Mouse (Mus musculus) left cerebral cortex, adult 18-20 months (tissue): ENCODE results near the gene Ccdc59. TPM values are rescaled to one million over a fixed set of nuclear protein-coding genes. Genes with fewer than 3 reads are reported as not detected.

ENCODE experiments used
- DNase-seq, 2 experiments: peaks; one replicate each; pipeline ENCODE4 v3.0.0; 2021 to 2022; ENCODE audit warnings: low spot score in 2 of 2, mixed read lengths in 1 of 2
- long read RNA-seq, 2 experiments: library from polyadenylated mRNA; stranded (forward); transcript quantifications; one replicate each; pipeline ENCODE4 v2.0.0; 2021
- total RNA-seq, 2 experiments: library from RNA; stranded (reverse); gene quantifications; 2 replicates each; pipeline ENCODE4 v1.2.3; 2021

The Ccdc59 gene
- total RNA-seq, result 10 to 100 TPM; 17.6 to 18.8 TPM
- long read RNA-seq, experiment 1, full-length matches to known transcripts, result 29 of 32 reads
- long read RNA-seq, experiment 1, partial matches to known transcripts, result 1 of 32 reads
- long read RNA-seq, experiment 1, other reads (novel, unspliced or antisense), result 2 of 32 reads
- long read RNA-seq, experiment 2, full-length matches to known transcripts, result 19 of 19 reads
- long read RNA-seq, experiment 2, partial matches to known transcripts, result 0 of 19 reads
- long read RNA-seq, experiment 2, other reads (novel, unspliced or antisense), result 0 of 19 reads

DNA sequence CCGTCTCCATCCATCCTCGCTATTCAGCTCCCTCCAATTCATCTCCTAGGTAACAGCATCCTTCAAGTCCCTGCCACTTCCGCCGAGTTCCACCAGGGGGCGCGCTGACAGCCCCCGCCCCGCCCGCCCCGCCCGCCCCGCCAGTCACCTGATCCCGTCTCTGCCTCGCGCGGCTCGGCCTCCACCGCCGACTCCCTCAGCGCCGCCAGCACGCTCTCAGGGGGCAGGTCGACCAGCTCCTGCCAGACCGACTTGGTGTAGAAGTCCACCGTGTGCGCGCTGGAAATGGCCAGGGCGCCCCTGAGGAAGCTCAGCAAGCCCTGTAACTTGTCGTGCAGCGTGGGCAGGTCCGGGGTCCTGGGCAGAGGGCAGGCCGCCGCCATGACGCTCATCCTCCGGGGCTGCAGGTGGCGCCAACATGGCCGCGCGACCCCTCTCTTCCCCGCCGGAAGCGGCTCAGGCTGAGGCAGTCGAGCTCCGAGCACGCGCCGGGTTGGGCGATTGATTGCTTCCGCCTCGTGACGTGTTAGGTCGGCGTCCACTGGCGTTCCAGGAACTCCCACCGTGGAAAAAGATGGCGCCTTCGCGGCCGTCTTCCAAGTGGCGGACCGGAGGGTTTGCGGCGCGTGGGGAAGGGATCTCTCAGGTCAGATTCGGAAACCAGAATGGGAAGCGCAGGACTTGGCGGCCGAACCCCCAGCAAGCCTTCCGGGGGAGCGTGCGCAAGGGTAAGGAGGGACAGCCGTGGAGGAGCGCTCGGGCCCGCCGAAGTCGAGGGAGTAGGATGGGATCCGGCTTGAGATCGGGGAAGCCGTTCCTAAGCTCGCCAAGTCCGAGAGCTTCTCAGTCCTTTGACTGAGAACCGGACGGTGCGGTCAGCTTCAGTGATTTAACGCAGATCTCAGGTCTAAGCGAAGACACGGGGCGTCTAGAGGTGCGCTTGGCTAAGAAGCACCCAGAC lies at the start of gene Ccdc59, which contains the start of gene Mettl25:
Gene Ccdc59, plus strand, starts transcription at position 140 of the 961 bp plus-strand sequence.
Gene Mettl25, minus strand, starts transcription at position 453 of the 961 bp plus-strand sequence.
- DNase-seq, result peak; percentile 97 to 98

DNA sequence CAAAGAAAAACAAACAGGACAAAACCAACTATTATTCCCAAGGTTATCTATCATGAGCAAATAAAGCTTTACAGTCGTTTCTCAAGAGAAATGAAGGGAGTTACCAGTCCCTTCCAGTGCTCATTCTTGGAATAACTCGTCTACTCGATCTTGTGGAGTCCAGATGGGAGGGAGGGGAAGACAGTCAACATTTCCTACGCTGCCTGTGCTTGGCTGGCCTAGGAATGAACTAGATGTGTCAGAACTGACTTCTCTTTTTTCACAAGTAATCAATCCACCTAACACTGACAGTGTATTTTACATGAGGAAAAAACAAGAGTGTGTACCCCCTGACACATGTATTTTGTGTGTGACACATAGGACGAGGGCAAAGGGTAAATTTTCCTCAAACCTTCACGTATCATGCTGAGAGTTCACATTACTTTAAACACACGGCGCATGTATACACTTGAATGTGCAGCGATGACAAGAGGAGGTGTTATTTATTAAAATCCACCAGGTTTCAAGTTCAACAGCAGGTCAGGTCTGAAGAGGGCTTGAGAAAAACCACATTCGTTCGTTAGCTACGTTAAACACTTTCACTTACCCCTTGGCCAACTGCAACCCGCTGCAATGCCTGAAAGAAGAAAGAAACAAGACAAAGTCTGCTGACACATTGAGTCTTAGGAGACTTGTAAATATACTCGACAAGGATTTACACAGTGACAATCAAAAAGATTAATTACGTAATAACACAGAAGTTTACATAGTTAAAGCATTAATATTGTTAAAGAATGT lies 46.9 kb upstream of the Ccdc59 start:
- no peak for DNase-seq

GRCm38 (mm10) chr10:105797250-105797924 lies 43.5 kb upstream of the Ccdc59 start:
- DNase-seq, result no peak

- no peak for DNase-seq
These were observed 39.7 kb upstream of the Ccdc59 start for GRCm38 (mm10) chr10:105801147-105801546.

DNA sequence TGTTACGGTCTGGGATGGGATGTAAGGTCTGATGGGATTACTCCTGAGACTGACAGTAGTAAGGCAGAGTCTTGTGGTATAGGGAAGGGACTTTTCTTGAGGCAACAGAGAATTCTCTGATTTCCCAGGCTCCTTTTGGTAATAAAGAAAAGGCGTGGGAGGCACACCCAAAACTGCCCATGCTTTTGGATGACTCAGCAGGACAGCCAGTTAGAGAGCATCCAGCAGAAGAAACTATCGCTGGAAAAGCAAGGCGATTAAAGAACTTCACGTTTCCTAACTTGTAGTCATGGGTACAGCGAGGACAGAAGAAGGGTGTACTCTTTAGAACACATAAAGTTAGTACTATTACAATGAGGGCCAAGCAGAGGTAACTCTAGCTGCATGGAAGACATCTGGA lies 38.7 kb upstream of the Ccdc59 start:
- DNase-seq, result no peak

DNA sequence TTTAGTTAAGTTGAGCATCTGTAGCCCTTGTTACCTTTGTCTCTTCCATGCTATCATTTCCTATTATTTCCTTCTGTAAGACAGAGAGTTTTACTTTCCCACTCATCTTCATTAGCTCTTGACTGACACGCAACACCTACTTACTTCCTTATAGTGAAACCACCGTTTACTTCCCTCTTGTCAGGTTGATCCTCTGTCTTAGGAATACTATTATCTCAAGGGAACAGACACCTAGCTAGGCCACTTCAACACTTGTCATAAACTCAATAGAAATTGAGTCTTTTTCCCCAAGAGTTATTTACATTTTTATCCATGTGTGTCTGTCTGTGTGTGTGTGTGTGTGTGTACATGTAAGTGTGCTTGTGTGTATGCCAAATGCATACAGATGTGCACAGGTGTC lies 37.4 kb upstream of the Ccdc59 start:
- no peak for DNase-seq

DNA sequence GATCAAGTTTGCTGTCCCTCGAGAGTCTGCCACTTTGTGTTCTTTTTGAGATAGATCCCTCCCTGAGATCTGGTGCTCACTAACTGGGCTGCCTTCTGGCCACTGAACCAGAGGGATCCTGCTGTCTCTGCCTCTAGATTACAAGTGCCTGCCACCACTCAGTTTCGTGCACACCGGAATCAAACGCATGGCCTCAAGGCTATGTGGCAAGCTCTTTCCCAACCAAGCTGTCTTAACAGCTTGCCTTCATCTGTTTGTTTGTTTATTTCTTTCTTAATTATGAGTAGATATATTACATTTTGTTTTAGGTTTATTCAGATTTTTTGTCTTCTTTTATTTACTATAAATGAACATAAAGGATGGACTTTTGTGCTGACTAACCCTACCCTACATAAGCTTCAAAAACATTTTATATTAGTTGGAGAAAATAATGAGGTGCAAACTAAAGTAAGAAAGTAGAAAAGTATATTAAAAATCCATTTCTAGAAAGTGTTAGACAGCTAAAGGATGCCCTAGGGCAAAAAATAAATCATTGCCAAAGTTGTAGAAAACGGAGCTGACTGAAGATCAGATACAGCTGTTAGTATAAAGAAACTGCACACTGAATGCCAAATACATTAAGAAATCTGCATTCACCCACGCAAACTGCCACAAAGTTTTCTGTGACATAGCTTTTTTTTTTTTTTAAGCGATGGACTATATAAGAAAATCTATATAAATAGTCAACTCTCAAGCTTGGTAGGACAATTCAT lies 34.4 kb upstream of the Ccdc59 start:
- no peak for DNase-seq

DNA sequence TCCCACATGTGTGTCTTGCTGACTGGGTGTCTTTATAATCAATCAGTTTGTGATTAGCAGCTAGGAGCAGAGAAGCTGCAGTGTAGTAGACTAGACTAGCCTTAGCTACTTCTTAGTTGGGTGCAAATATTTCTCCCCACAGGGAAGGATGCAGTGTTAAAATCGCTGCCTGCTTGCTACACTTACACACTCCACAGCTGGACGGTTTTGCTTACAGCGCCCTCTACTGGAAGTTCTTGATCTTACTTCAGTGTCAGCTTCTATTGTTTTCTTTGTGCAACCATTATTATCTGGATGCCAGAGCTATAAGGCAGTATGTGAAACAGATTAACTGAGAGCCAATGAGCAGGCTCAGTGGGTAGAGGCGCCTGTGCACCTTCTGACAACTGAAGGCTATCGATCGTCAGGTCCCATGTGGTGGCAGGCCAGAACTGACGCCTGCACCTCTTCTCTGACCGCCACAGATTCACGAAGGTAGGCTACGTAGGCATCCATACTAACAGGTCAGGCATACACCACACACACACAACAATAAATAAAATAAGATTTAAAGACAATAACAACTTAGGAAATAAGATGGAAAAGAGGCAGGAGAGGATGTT lies 6.1 kb upstream of the Ccdc59 start:
- DNase-seq, result peak; percentile 25 to 42

- DNase-seq, result no peak
These were observed 1.7 kb downstream of the Ccdc59 start for GRCm38 (mm10) chr10:105842574-105842973.

DNA sequence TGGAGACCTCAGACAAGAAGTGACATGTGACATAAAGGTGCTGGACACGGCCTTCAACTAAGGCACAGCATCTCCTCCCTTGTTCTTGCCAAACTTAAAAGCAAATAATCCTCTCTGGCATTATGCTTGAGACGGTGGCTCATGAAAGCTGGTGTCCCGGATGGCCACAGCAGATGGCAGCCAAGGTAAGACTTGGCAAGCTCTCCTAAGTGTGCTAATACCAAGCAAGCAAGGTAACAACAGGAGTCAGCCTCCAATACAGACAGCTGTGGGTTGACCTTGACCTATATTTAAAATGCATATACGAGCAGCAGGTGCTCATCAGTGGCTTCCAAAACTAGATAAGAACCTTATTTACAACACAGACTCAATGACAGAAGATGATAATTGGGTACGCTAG lies 9.4 kb downstream of the Ccdc59 start:
- DNase-seq, result no peak

GRCm38 (mm10) chr10:105851136-105851535 lies 10.3 kb downstream of the Ccdc59 start:
- no peak for DNase-seq

- peak in 1 of 2 experiments; percentile 28 for DNase-seq
These were observed 26.4 kb downstream of the Ccdc59 start for GRCm38 (mm10) chr10:105867312-105867711.

Other genes with a start within 250 kb of the Ccdc59 start
- gene Mettl25, start 313 bp downstream of the Ccdc59 start, total RNA-seq, result 1 to 10 TPM; 7.8 to 9.3 TPM